Mouse (Mus musculus): Measurements from ENCODE around the gene Ptpre. TPM values are rescaled to one million over a fixed set of nuclear protein-coding genes. Genes with fewer than 3 reads are reported as not detected.
"Not testable (repeated sequence)": the region's sequence is repeated elsewhere in the genome, so short reads cannot be mapped to it uniquely, and the experiment has no call there.

The Ptpre gene
- polyA plus RNA-seq, 1 experiment from 2014 or later = 4.4 TPM

- Histone ChIP-seq H3K4me3 (ENCODE audit: low read depth, low read length) (no peak overlapping the region), H3K4me1 (replicated peaks; ENCODE audit: control insufficient read depth, insufficient read depth) (no peaks in the 10 kb centered on the region), H3K27me3 (ENCODE audit: control insufficient read depth, insufficient read depth, low read length) (no peaks in the 10 kb centered on the region), H3K27ac (replicated peaks) (no peak overlapping the region), H3K9ac (ENCODE audit: low read length) (no peak overlapping the region), H3K4me2 (replicated peaks; ENCODE audit: low read depth) (no peak overlapping the region), H3K36me3 (ENCODE audit: control insufficient read depth, insufficient read depth, low read length) (peaks cover 19% of the 10 kb centered on the region; the same call in 1 of the 2 replicates), H3K9me3 (ENCODE audit: control insufficient read depth, low read length) (no peaks in the 10 kb centered on the region)
- ATAC-seq (ENCODE audit: low FRiP score, low TSS enrichment) = no peak
- TF ChIP-seq CTCF (IDR thresholded peaks at IDR 0.05; ENCODE audit: low read depth) = no peak
- TF ChIP-seq EP300 (optimal IDR thresholded peaks at IDR 0.05) = no peak
- WGBS = 88% methylated on average over 4 of the region's 4 CpGs
- no peak for DNase-seq (ENCODE audit: low spot score)
Observed at GRCm38 (mm10) chr7:135694130-135694529, 156.8 kb downstream of the Ptpre start.

- TF ChIP-seq EP300 (optimal IDR thresholded peaks at IDR 0.05) (no peak), CTCF (IDR thresholded peaks at IDR 0.05; ENCODE audit: low read depth) (no peak)
- Histone ChIP-seq H3K27me3 (ENCODE audit: control insufficient read depth, insufficient read depth, low read length) (no peaks in the 10 kb centered on the region), H3K9me3 (ENCODE audit: control insufficient read depth, low read length) (no peaks in the 10 kb centered on the region), H3K27ac (replicated peaks) (no peak overlapping the region), H3K9ac (ENCODE audit: low read length) (no peak overlapping the region), H3K36me3 (ENCODE audit: control insufficient read depth, insufficient read depth, low read length) (peaks cover 14% of the 10 kb centered on the region; the same call in 1 of the 2 replicates), H3K4me1 (replicated peaks; ENCODE audit: control insufficient read depth, insufficient read depth) (no peaks in the 10 kb centered on the region), H3K4me2 (replicated peaks; ENCODE audit: low read depth) (no peak overlapping the region), H3K4me3 (ENCODE audit: low read depth, low read length) (no peak overlapping the region)
- no peak for DNase-seq (ENCODE audit: low spot score)
- WGBS = 95% methylated on average over 5 of the region's 5 CpGs
- no peak for ATAC-seq (ENCODE audit: low FRiP score, low TSS enrichment)
Observed at GRCm38 (mm10) chr7:135694796-135695195, 157.5 kb downstream of the Ptpre start.

GRCm38 (mm10) chr7:135696127-135696526 is 158.8 kb downstream of the Ptpre start:
- no peak overlapping the region for H3K4me2 ChIP-seq (replicated peaks; ENCODE audit: low read depth)
- no peaks in the 10 kb centered on the region for H3K4me1 ChIP-seq (replicated peaks; ENCODE audit: control insufficient read depth, insufficient read depth)
- 76% methylated on average over 4 of the region's 4 CpGs for WGBS
- H3K36me3 ChIP-seq (ENCODE audit: control insufficient read depth, insufficient read depth, low read length) = peaks cover 14% of the 10 kb centered on the region; the same call in 1 of the 2 replicates
- no peak for DNase-seq (ENCODE audit: low spot score)
- no peaks in the 10 kb centered on the region for H3K9me3 ChIP-seq (ENCODE audit: control insufficient read depth, low read length)
- no peaks in the 10 kb centered on the region for H3K27me3 ChIP-seq (ENCODE audit: control insufficient read depth, insufficient read depth, low read length)
- TF ChIP-seq CTCF (IDR thresholded peaks at IDR 0.05; ENCODE audit: low read depth) = no peak
- TF ChIP-seq EP300 (optimal IDR thresholded peaks at IDR 0.05) = no peak
- no peak overlapping the region for H3K9ac ChIP-seq (ENCODE audit: low read length)
- ATAC-seq (ENCODE audit: low FRiP score, low TSS enrichment) = no peak
- no peak overlapping the region for H3K27ac ChIP-seq (replicated peaks)
- H3K4me3 ChIP-seq (ENCODE audit: low read depth, low read length) = no peak overlapping the region

GRCm38 (mm10) chr7:135697021-135697740 is 159.9 kb downstream of the Ptpre start:
- not testable (repeated sequence) for ATAC-seq (ENCODE audit: low FRiP score, low TSS enrichment); H3K27ac ChIP-seq (replicated peaks); H3K4me3 ChIP-seq (ENCODE audit: low read depth, low read length); DNase-seq (ENCODE audit: low spot score); H3K9ac ChIP-seq (ENCODE audit: low read length); H3K9me3 ChIP-seq (ENCODE audit: control insufficient read depth, low read length); H3K4me1 ChIP-seq (replicated peaks; ENCODE audit: control insufficient read depth, insufficient read depth); H3K4me2 ChIP-seq (replicated peaks; ENCODE audit: low read depth); H3K27me3 ChIP-seq (ENCODE audit: control insufficient read depth, insufficient read depth, low read length)
- 79% methylated on average over 5 of the region's 5 CpGs for WGBS
- H3K36me3 ChIP-seq (ENCODE audit: control insufficient read depth, insufficient read depth, low read length) = peaks cover 18% of the 10 kb centered on the region; the same call in 1 of the 2 replicates

- H3K4me1 ChIP-seq (replicated peaks; ENCODE audit: control insufficient read depth, insufficient read depth) = no peaks in the 10 kb centered on the region
- 96% methylated on average over 2 of the region's 2 CpGs for WGBS
- TF ChIP-seq CTCF (IDR thresholded peaks at IDR 0.05; ENCODE audit: low read depth) (no peak), EP300 (optimal IDR thresholded peaks at IDR 0.05) (no peak)
- no peak overlapping the region for H3K27ac ChIP-seq (replicated peaks)
- H3K9ac ChIP-seq (ENCODE audit: low read length) = no peak overlapping the region
- ATAC-seq (ENCODE audit: low FRiP score, low TSS enrichment) (no peak), DNase-seq (ENCODE audit: low spot score) (no peak)
- H3K4me3 ChIP-seq (ENCODE audit: low read depth, low read length) = no peak overlapping the region
- no peaks in the 10 kb centered on the region for H3K9me3 ChIP-seq (ENCODE audit: control insufficient read depth, low read length)
- no peaks in the 10 kb centered on the region for H3K27me3 ChIP-seq (ENCODE audit: control insufficient read depth, insufficient read depth, low read length)
- H3K4me2 ChIP-seq (replicated peaks; ENCODE audit: low read depth) = no peak overlapping the region
- H3K36me3 ChIP-seq (ENCODE audit: control insufficient read depth, insufficient read depth, low read length) = peaks cover 18% of the 10 kb centered on the region; the same call in 1 of the 2 replicates
Observed at GRCm38 (mm10) chr7:135698362-135698761, 161.1 kb downstream of the Ptpre start.

- not testable (repeated sequence) for H3K4me2 ChIP-seq (replicated peaks; ENCODE audit: low read depth); H3K9ac ChIP-seq (ENCODE audit: low read length); H3K27me3 ChIP-seq (ENCODE audit: control insufficient read depth, insufficient read depth, low read length); H3K4me3 ChIP-seq (ENCODE audit: low read depth, low read length); DNase-seq (ENCODE audit: low spot score); H3K4me1 ChIP-seq (replicated peaks; ENCODE audit: control insufficient read depth, insufficient read depth); H3K27ac ChIP-seq (replicated peaks); ATAC-seq (ENCODE audit: low FRiP score, low TSS enrichment); H3K9me3 ChIP-seq (ENCODE audit: control insufficient read depth, low read length)
- peaks cover 12% of the 10 kb centered on the region; the same call in 1 of the 2 replicates for H3K36me3 ChIP-seq (ENCODE audit: control insufficient read depth, insufficient read depth, low read length)
- 45% methylated on average over 6 of the region's 6 CpGs for WGBS
Observed at GRCm38 (mm10) chr7:135699351-135699750, 162.1 kb downstream of the Ptpre start.

All from stomach, postnatal 0 days (tissue).